Mouse (Mus musculus): ENCODE measurements around the gene Tbc1d12.
"Not testable (repeated sequence)": the region's sequence is repeated elsewhere in the genome, so short reads cannot be mapped to it uniquely, and the experiment has no call there.

Gene Tbc1d12

GRCm38 (mm10) chr19:38836438-38837170 lies at the start of gene Tbc1d12:
Gene Tbc1d12 (plus strand): TSS chr19:38836579.
- peak; percentile 91 for DNase-seq (ENCODE audit: low spot score)

- no peak for DNase-seq (ENCODE audit: low spot score)
These were observed 48.6 kb upstream of the Tbc1d12 start for GRCm38 (mm10) chr19:38787756-38788155.

- no peak for DNase-seq (ENCODE audit: low spot score)
These were observed 42.8 kb upstream of the Tbc1d12 start for GRCm38 (mm10) chr19:38793563-38794045.

- DNase-seq (ENCODE audit: low spot score) = no peak
These were observed 39.8 kb upstream of the Tbc1d12 start for GRCm38 (mm10) chr19:38796546-38796945.

GRCm38 (mm10) chr19:38798291-38798690 lies 38.1 kb upstream of the Tbc1d12 start:
- DNase-seq (ENCODE audit: low spot score) = no peak

- DNase-seq (ENCODE audit: low spot score) = no peak
These were observed 37.6 kb upstream of the Tbc1d12 start for GRCm38 (mm10) chr19:38798801-38799200.

GRCm38 (mm10) chr19:38818191-38818590 lies 18.2 kb upstream of the Tbc1d12 start:
- DNase-seq (ENCODE audit: low spot score) = no peak

- peak; percentile 91 for DNase-seq (ENCODE audit: low spot score)
These were observed 17.5 kb upstream of the Tbc1d12 start, which contains the start of gene Noc3l for GRCm38 (mm10) chr19:38818766-38819426. Gene Noc3l (minus strand): TSS chr19:38819237.

GRCm38 (mm10) chr19:38819427-38819802 lies 17.0 kb upstream of the Tbc1d12 start:
- no peak for DNase-seq (ENCODE audit: low spot score)

- no peak for DNase-seq (ENCODE audit: low spot score)
These were observed 16.1 kb upstream of the Tbc1d12 start for GRCm38 (mm10) chr19:38820186-38820804.

GRCm38 (mm10) chr19:38833224-38833623 lies 3.2 kb upstream of the Tbc1d12 start:
- no peak for DNase-seq (ENCODE audit: low spot score)

GRCm38 (mm10) chr19:38836084-38836437 lies 318 bp upstream of the Tbc1d12 start:
- no peak for DNase-seq (ENCODE audit: low spot score)

- DNase-seq (ENCODE audit: low spot score) = peak; percentile 79
These were observed 827 bp downstream of the Tbc1d12 start for GRCm38 (mm10) chr19:38837171-38837641.

GRCm38 (mm10) chr19:38844817-38845216 lies 8.4 kb downstream of the Tbc1d12 start:
- DNase-seq (ENCODE audit: low spot score) = no peak

GRCm38 (mm10) chr19:38846373-38846772 lies 10.0 kb downstream of the Tbc1d12 start:
- no peak for DNase-seq (ENCODE audit: low spot score)

- no peak for DNase-seq (ENCODE audit: low spot score)
These were observed 21.8 kb downstream of the Tbc1d12 start for GRCm38 (mm10) chr19:38858224-38858623.

- no peak for DNase-seq (ENCODE audit: low spot score)
These were observed 26.1 kb downstream of the Tbc1d12 start for GRCm38 (mm10) chr19:38862523-38862922.

- not testable (repeated sequence) for DNase-seq (ENCODE audit: low spot score)
These were observed 38.4 kb downstream of the Tbc1d12 start for GRCm38 (mm10) chr19:38874825-38875224.

GRCm38 (mm10) chr19:38880300-38880699 lies 43.9 kb downstream of the Tbc1d12 start:
- DNase-seq (ENCODE audit: low spot score) = no peak

GRCm38 (mm10) chr19:38901146-38902135 lies 65.1 kb downstream of the Tbc1d12 start:
- no peak for DNase-seq (ENCODE audit: low spot score)

- no peak for DNase-seq (ENCODE audit: low spot score)
These were observed 66.1 kb downstream of the Tbc1d12 start for GRCm38 (mm10) chr19:38902501-38902900.

- DNase-seq (ENCODE audit: low spot score) = no peak
These were observed 77.4 kb downstream of the Tbc1d12 start for GRCm38 (mm10) chr19:38913786-38914185.
